Mouse (Mus musculus) adrenal gland, postnatal 0 days (tissue): ENCODE data around the gene Itpa. TPM values are rescaled to one million over a fixed set of nuclear protein-coding genes. Genes with fewer than 3 reads are reported as not detected.

Experiments used
- polyA plus RNA-seq: library from polyadenylated mRNA; unstranded; fragments of >200 nt; fragmentation: Nextera tagmentation; extraction: Ambion mirVana; gene quantifications from 2 replicates; pipeline ENCODE4 v1.2.1, GENCODE M21; 2015

The Itpa gene
- polyA plus RNA-seq: 117 and 163 TPM in 2 replicates

DNA sequence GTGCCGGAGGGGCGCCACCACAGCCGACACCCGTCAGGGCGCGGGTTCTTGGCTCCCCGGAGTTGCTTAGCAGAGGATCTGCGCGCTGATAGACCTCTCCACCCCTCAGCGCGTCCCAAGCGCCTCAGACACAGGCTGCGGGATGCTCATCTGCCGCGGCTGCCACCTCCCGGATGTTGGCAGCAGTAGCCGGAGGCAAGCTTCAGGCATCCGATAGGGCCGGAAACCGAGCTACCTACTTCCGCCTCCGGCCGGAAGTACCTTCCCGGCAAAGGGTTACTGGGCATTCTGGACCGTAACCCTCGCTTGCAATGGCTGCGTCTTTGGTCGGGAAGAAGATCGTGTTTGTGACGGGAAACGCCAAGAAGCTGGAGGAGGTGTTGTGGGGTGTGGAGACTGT is at the start of gene Itpa:
TSS of gene Itpa (plus strand) at position 52 of the 400 bp plus-strand sequence.

DNA sequence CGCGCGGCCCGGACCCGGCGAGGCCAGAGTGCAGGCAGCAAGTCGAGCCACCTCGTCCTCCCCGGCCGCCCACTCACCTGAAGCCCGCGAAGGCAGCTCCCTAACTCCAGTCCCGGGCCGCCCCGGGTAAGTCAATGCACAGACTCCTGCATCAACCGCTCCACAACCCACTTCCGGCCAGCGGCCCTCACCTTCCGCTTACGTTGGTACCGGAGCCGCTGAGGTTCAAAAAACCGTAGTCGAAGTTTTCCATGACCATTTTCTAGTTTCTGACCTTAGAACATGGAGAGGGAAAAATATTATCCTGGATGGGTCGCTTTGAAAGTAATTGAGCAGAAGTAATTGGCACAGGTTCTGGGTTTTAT is 37.6 kb upstream of the Itpa start, which contains the start of the genes Fastkd5 and Ubox5:
TSS of gene Fastkd5 (minus strand) at position 189 of the 365 bp plus-strand sequence.
TSS of gene Ubox5 (minus strand) at position 200 of the 365 bp plus-strand sequence.

DNA sequence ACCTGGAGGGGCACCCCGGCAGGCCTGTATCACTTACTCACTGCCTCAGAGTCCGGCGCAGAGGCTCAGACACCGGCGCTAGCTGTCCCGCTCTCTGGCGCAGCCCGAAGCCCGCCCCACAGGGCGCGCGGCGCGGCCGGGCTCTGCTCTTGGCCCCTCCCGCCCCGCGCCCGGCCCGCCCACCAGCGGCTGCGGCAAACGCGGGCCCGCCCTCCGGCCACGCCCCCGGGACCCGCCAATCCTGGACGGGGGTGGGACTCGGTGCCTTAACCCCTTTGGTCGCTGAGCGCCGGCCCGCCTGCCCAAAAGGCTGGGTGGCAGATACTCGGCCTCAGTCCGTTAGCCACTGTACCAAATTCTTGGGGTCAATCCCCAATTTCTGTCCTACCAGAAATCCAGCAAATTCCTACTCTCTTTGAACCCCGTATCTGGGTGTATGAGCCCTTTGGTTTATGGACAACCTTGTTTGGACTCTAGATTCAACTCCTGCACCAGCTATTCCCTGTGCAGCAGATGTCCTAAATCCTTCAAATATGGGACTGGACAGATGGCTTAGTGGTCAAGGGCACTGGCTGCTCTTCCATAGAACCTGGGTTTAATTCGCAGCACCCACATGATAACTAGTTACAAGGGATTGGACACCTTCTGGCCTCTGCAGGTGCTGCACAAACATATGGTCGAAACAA is 24.6 kb upstream of the Itpa start, which contains the start of gene Lzts3:
TSS of gene Lzts3 (minus strand) at position 120 of the 686 bp plus-strand sequence.

DNA sequence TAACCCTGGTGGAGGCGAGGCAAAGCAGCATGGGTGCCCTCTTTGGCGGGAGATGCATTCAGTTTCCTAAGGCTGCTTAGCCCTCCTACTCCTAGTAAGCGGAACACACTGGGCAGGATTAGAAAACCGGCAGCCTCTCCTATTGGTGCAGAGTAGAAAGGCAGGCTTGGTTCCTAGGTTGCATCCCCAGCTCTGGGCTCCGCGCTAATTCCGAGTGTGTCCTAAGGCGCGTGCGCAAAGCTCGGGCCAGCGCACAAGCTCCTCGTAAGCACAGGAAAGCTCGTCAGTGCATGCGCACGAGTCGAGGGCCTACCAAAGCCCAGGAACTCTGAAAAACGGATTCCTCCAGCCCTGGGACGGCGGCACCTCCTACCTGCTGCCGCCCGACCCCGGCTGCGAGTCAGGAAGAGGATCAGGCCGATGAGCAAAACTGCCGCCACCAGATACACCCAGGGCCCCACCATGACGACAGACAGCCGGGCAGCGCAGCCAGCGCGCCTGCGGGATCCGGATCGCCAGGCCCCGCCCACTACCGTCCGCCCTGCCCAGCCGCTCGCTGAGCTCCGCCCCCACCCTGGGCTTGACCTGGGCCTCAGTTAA is 3.2 kb upstream of the Itpa start, which contains the start of gene Ddrgk1:
TSS of gene Ddrgk1 (minus strand) at position 558 of the 600 bp plus-strand sequence.

DNA sequence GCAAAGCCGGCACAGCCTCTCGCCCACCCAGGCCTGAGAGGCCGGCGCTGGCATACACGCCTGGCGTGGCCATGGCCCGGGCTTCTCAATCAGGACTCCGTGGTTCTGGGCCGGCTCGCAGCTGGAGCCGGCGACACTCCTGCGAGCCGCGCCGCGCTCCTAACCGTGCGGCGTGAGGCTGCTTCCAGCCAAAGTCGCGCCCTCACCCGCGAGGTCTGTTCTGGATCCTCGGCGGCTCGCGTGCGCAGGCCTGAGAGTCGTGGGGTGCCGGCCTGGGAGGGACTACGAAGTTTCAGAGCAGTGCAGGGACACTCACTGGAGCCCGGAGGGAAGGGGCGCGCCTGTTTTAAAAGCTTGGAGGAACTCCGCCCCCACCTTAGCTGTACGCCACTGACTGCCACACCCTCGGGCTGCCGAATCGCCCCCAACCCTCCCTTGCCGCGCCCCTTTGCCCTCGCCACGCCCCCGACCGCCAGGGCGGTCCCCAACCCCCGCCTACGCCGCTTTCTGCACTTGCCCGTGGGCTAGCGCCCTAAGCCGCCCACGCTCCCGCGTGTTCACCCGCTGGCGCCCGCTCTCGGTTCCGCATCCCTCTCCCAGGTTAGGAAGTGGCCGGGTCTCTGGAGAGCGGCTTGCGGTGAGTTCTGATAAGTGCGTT is 29.9 kb downstream of the Itpa start, which contains the start of gene Slc4a11:
TSS of gene Slc4a11 (minus strand) at position 367 of the 658 bp plus-strand sequence.

Other genes with a start within 250 kb of the Itpa start
- gene Vps16, start 243.3 kb upstream of the Itpa start, polyA plus RNA-seq: 39.7 and 58.6 TPM in 2 replicates
- gene Pced1a, start 242.9 kb upstream of the Itpa start, polyA plus RNA-seq: 8.3 and 11.9 TPM in 2 replicates
- 81.1 and 88.3 TPM in 2 replicates for gene Ptpra, start 217.3 kb upstream of the Itpa start, polyA plus RNA-seq
- 69.6 and 92.3 TPM in 2 replicates for gene Mrps26, start 103.9 kb upstream of the Itpa start, polyA plus RNA-seq
- 0.25 and 0.28 TPM in 2 replicates for gene Oxt, start 91.4 kb upstream of the Itpa start, polyA plus RNA-seq
- not detected in 2 replicates for gene Avp, start 85.1 kb upstream of the Itpa start, polyA plus RNA-seq
- 5.9 and 7.2 TPM in 2 replicates for gene Fastkd5, start 37.6 kb upstream of the Itpa start, polyA plus RNA-seq
- gene Ubox5, start 37.6 kb upstream of the Itpa start, polyA plus RNA-seq: 5.8 and 7.4 TPM in 2 replicates
- gene Lzts3, start 24.8 kb upstream of the Itpa start, polyA plus RNA-seq: 1.9 and 3.1 TPM in 2 replicates
- gene Ddrgk1, start 3.0 kb upstream of the Itpa start, polyA plus RNA-seq: 107 and 142 TPM in 2 replicates
- gene Slc4a11, start 29.9 kb downstream of the Itpa start, polyA plus RNA-seq: 0.47 and 2.6 TPM in 2 replicates
- 16.4 and 17.2 TPM in 2 replicates for gene 4930402H24Rik, start 238.8 kb downstream of the Itpa start, polyA plus RNA-seq
- gene Atrn, start 238.9 kb downstream of the Itpa start, polyA plus RNA-seq: 4.8 and 5.7 TPM in 2 replicates